ENCODE assay signal across 29 mouse cellular contexts in genomic region chr8:115133119-115133518, GRCm38 (mm10).
DNase-seq lines count a peak whose midpoint lies in the region; ATAC-seq and TF ChIP-seq lines count a peak whose summit lies in the region.
"Had no signal": no experiment of that assay in that cellular context is flagged by ENCODE, and none has a peak within 500 bp of the region (broad histone marks: within the 10 kb centered on the region; RNA-seq: fewer than 3 reads in every experiment).

No protein-coding gene starts in this region.

- peak; percentile 62 for DNase-seq in forebrain, embryonic 14.5 days (ENCODE audit: low spot score)
- no peak for DNase-seq in forebrain, embryonic 10.5 days (ENCODE audit: extremely low spot score, low spot score)
- peak; percentile 35 for DNase-seq in heart, adult 11 months
- DNase-seq in right cerebral cortex, postnatal 10 days (ENCODE audit: low spot score in 2 of 2) = peak; percentile 40 to 41
- no peak for DNase-seq in right cerebral cortex, adult 2 months (ENCODE audit: low spot score in 2 of 2)
- peak; percentile 70 for DNase-seq in brain, embryonic 14.5 days (ENCODE audit: low read depth)
- no peak for DNase-seq in frontal cortex, postnatal 10 days (ENCODE audit: low spot score in 2 of 2)
- DNase-seq: adrenal gland, adult 2 months; adrenal gland, postnatal 14 days; cerebellum, adult 11-12 months; cerebellum, adult 9-10 months; cerebellum, postnatal 14 days; gastrocnemius, adult 2 months; gastrocnemius, postnatal 14 days; heart, adult 18-20 months; heart, postnatal 14 days; heart, postnatal 4 days; kidney, adult 18-20 months; kidney, adult 9 months had no signal

- no peaks in the 10 kb centered on the region for H3K36me3 ChIP-seq in forebrain, embryonic 14.5 days (ENCODE audit: control insufficient read depth, insufficient read depth, low read length)
- H3K36me3 ChIP-seq in forebrain, embryonic 10.5 days (replicated peaks) = no peaks in the 10 kb centered on the region
- H3K36me3 ChIP-seq in heart, embryonic 11.5 days (ENCODE audit: control insufficient read depth, insufficient read depth, low read length) = no peaks in the 10 kb centered on the region
- H3K36me3 ChIP-seq: embryonic facial prominence, embryonic 12.5 days; embryonic facial prominence, embryonic 15.5 days; heart, embryonic 13.5 days had no signal

- 51% methylated on average over 17 of the region's 17 CpGs for WGBS in forebrain, embryonic 14.5 days
- 82% methylated on average over 17 of the region's 17 CpGs for WGBS in forebrain, embryonic 10.5 days
- 73% methylated on average over 17 of the region's 17 CpGs for WGBS in heart, embryonic 11.5 days (ENCODE audit: insufficient replicate concordance)

- H3K4me2 ChIP-seq in forebrain, embryonic 14.5 days (ENCODE audit: low read length) = no peak overlapping the region
- no peak overlapping the region for H3K4me2 ChIP-seq in heart, embryonic 11.5 days
- H3K4me2 ChIP-seq: embryonic facial prominence, embryonic 12.5 days; embryonic facial prominence, embryonic 15.5 days; heart, embryonic 13.5 days; hindbrain, embryonic 14.5 days had no signal

- no peak overlapping the region for H3K27ac ChIP-seq in forebrain, embryonic 14.5 days (ENCODE audit: low read depth, low read length)
- H3K27ac ChIP-seq in forebrain, embryonic 10.5 days = no peak overlapping the region
- no peak overlapping the region for H3K27ac ChIP-seq in heart, embryonic 11.5 days (ENCODE audit: low read depth, low read length)
- H3K27ac ChIP-seq: embryonic facial prominence, embryonic 12.5 days; embryonic facial prominence, embryonic 15.5 days; gastrocnemius, adult 2 months; heart, embryonic 13.5 days; hindbrain, embryonic 14.5 days; hindbrain, postnatal 0 days had no signal

- H3K27me3 ChIP-seq in forebrain, embryonic 14.5 days (replicated peaks; ENCODE audit: control insufficient read depth, insufficient read depth, low read length) = no peaks in the 10 kb centered on the region
- H3K27me3 ChIP-seq in forebrain, embryonic 10.5 days (ENCODE audit: poor library complexity, severe bottlenecking) = peaks cover 27% of the 10 kb centered on the region
- H3K27me3 ChIP-seq in heart, embryonic 11.5 days (ENCODE audit: control insufficient read depth, insufficient read depth, low read length) = no peaks in the 10 kb centered on the region
- H3K27me3 ChIP-seq: embryonic facial prominence, embryonic 12.5 days; embryonic facial prominence, embryonic 15.5 days; heart, embryonic 13.5 days; Patski had no signal

- no peak overlapping the region for H3K9ac ChIP-seq in forebrain, embryonic 14.5 days (ENCODE audit: low read length)
- no peak overlapping the region for H3K9ac ChIP-seq in heart, embryonic 11.5 days (ENCODE audit: low read depth, low read length)
- H3K9ac ChIP-seq: embryonic facial prominence, embryonic 12.5 days; embryonic facial prominence, embryonic 15.5 days; heart, embryonic 13.5 days; hindbrain, embryonic 14.5 days had no signal

- no peak for TF ChIP-seq POLR2A in brain, embryonic 14.5 days (IDR thresholded peaks at IDR 0.05; ENCODE audit: borderline replicate concordance, extremely low read depth, insufficient read depth, insufficient read length, poor library complexity, severe bottlenecking)

- no peak for TF ChIP-seq CTCF in brain, embryonic 14.5 days (IDR thresholded peaks at IDR 0.05; ENCODE audit: borderline replicate concordance, extremely low read depth, insufficient read depth, insufficient read length)

- no peak overlapping the region for H3K4me3 ChIP-seq in forebrain, embryonic 14.5 days (ENCODE audit: low read depth, low read length)
- no peak overlapping the region for H3K4me3 ChIP-seq in forebrain, embryonic 10.5 days
- H3K4me3 ChIP-seq in heart, embryonic 11.5 days (ENCODE audit: low read depth, low read length) = no peak overlapping the region
- H3K4me3 ChIP-seq: embryonic facial prominence, embryonic 12.5 days; embryonic facial prominence, embryonic 15.5 days; gastrocnemius, adult 2 months; heart, embryonic 13.5 days had no signal

- H3K4me1 ChIP-seq in forebrain, embryonic 14.5 days (ENCODE audit: control insufficient read depth, insufficient read depth, low read length) = no peaks in the 10 kb centered on the region; the same call in 1 of the 2 replicates
- H3K4me1 ChIP-seq in forebrain, embryonic 10.5 days = peaks cover 19% of the 10 kb centered on the region
- no peaks in the 10 kb centered on the region for H3K4me1 ChIP-seq in heart, embryonic 11.5 days (ENCODE audit: control insufficient read depth, insufficient read depth, low read length)
- H3K4me1 ChIP-seq: embryonic facial prominence, embryonic 12.5 days; heart, embryonic 13.5 days had no signal

- ATAC-seq in forebrain, embryonic 14.5 days = no peak
- ATAC-seq in heart, embryonic 11.5 days (replicated peaks; ENCODE audit: insufficient number of reproducible peaks, low FRiP score, low TSS enrichment) = no peak
- ATAC-seq: CD4-positive, CD25-positive, alpha-beta regulatory T cell, adult 4 months; hindbrain, postnatal 0 days; inflammation-experienced regulatory T-cells, adult 6 months; intestine, embryonic 16.5 days; Patski had no signal

- H3K9me3 ChIP-seq in forebrain, embryonic 14.5 days (replicated peaks; ENCODE audit: control insufficient read depth, low read length) = no peaks in the 10 kb centered on the region
- no peaks in the 10 kb centered on the region for H3K9me3 ChIP-seq in forebrain, embryonic 10.5 days
- H3K9me3 ChIP-seq in heart, embryonic 11.5 days (replicated peaks; ENCODE audit: control insufficient read depth, low read length) = 0 out of 2 replicates have a peak, but pooled peaks cover 3% of the 10 kb centered on the region
- H3K9me3 ChIP-seq: embryonic facial prominence, embryonic 12.5 days had no signal

Comparison
In these comparisons a context has a peak if more than half of its experiments do, and no peak if none do; other contexts are left out.
1. DNase-seq: peak in forebrain, embryonic 14.5 days (single experiment), heart, adult 11 months (single experiment), right cerebral cortex, postnatal 10 days (2 of 2) and brain, embryonic 14.5 days (single experiment); none in forebrain, embryonic 10.5 days (single experiment), right cerebral cortex, adult 2 months (0 of 2) and frontal cortex, postnatal 10 days (0 of 2).